Comparison of ENCODE assay signal across 7 mouse cellular contexts in genomic region chr15:83149196-83150072, GRCm38 (mm10). TPM values are rescaled to one million over a fixed set of nuclear protein-coding genes. Genes with fewer than 3 reads are reported as not detected.
DNase-seq lines count a peak whose midpoint lies in the region; ATAC-seq and TF ChIP-seq lines count a peak whose summit lies in the region.

Gene Poldip3, minus strand, starts transcription at chr15:83149384.

- peak; percentile 90 for TF ChIP-seq POLR2A in small intestine, adult 2 months (IDR thresholded peaks at IDR 0.05; ENCODE audit: low read depth, low read length)

- no peaks in the 10 kb centered on the region for H3K9me3 ChIP-seq in intestine, postnatal 0 days (ENCODE audit: control insufficient read depth)
- H3K9me3 ChIP-seq in midbrain, embryonic 12.5 days: no peaks in the 10 kb centered on the region

- H3K4me1 ChIP-seq in intestine, postnatal 0 days (replicated peaks; ENCODE audit: control insufficient read depth, insufficient read depth, low read length): no peaks in the 10 kb centered on the region
- peaks cover 21% of the 10 kb centered on the region for H3K4me1 ChIP-seq in midbrain, embryonic 12.5 days
- H3K4me1 ChIP-seq in small intestine, adult 2 months (ENCODE audit: control insufficient read depth, insufficient read depth, insufficient read length, low read length): peaks cover 2% of the 10 kb centered on the region; the same call in 1 of the 2 replicates

- intact Hi-C loops in left cerebral cortex, postnatal 4 days (cut with DNase I): loop anchor here (2.0 kb wide), 1 partner anchor 27 kb away; the partner anchor contains the start of gene Rrp7a

- H3K4me2 ChIP-seq in intestine, postnatal 0 days (replicated peaks; ENCODE audit: low read depth): peak within 1 kb of the TSS; percentile 77
- peak within 1 kb of the TSS; percentile 93 for H3K4me2 ChIP-seq in midbrain, embryonic 12.5 days (replicated peaks)

- peak; percentile 92 for ATAC-seq in intestine, postnatal 0 days
- peak; percentile 90 for ATAC-seq in midbrain, embryonic 12.5 days (ENCODE audit: low FRiP score, low read depth)

- peak within 1 kb of the TSS; percentile 90 for H3K4me3 ChIP-seq in intestine, postnatal 0 days (ENCODE audit: low read depth, low read length)
- peak within 1 kb of the TSS; percentile 97 for H3K4me3 ChIP-seq in midbrain, embryonic 12.5 days
- peak within 1 kb of the TSS; percentile 68 for H3K4me3 ChIP-seq in small intestine, adult 2 months (ENCODE audit: low read depth, low read length)

- peaks cover 26% of the 10 kb centered on the region for H3K36me3 ChIP-seq in intestine, postnatal 0 days (ENCODE audit: control insufficient read depth, insufficient read depth)
- H3K36me3 ChIP-seq in midbrain, embryonic 12.5 days: peaks cover 38% of the 10 kb centered on the region
- H3K36me3 ChIP-seq in small intestine, adult 2 months (ENCODE audit: control insufficient read depth, insufficient read depth, low read length): peaks cover 17% of the 10 kb centered on the region

- peak within 1 kb of the TSS; percentile 99 for H3K27ac ChIP-seq in intestine, postnatal 0 days (ENCODE audit: low read depth, low read length)
- H3K27ac ChIP-seq in midbrain, embryonic 12.5 days (replicated peaks): peak within 1 kb of the TSS; percentile 98
- peak within 1 kb of the TSS; percentile 85 for H3K27ac ChIP-seq in small intestine, adult 2 months (ENCODE audit: insufficient read depth, low read depth, low read length)

- TF ChIP-seq CTCF in intestine, postnatal 0 days (IDR thresholded peaks at IDR 0.05; ENCODE audit: low read depth): no peak
- TF ChIP-seq CTCF in small intestine, adult 2 months (IDR thresholded peaks at IDR 0.05; ENCODE audit: extremely low read depth, insufficient read length, insufficient replicate concordance, low read depth, low read length): no peak

- peak; percentile 97 for DNase-seq in adrenal gland, adult 8-10 months
- peak; percentile 97 for DNase-seq in embryo, embryonic 9.5 days (ENCODE audit: extremely low spot score)
- no peak for DNase-seq in gonadal fat pad, adult 2 months (ENCODE audit: low read depth)
- peak; percentile 99 for DNase-seq in left cerebral cortex, postnatal 4 days

- peak within 1 kb of the TSS; percentile 96 for H3K9ac ChIP-seq in intestine, postnatal 0 days (ENCODE audit: low read depth, low read length)
- H3K9ac ChIP-seq in midbrain, embryonic 12.5 days (replicated peaks): peak within 1 kb of the TSS; percentile 97

- H3K27me3 ChIP-seq in intestine, postnatal 0 days (replicated peaks; ENCODE audit: control insufficient read depth, insufficient read depth, low read length): no peaks in the 10 kb centered on the region
- H3K27me3 ChIP-seq in midbrain, embryonic 12.5 days: no peaks in the 10 kb centered on the region
- no peaks in the 10 kb centered on the region for H3K27me3 ChIP-seq in small intestine, adult 2 months (ENCODE audit: control insufficient read depth, insufficient read depth, low read length)

- under 1% methylated on average over 56 of the region's 56 CpGs for WGBS in intestine, postnatal 0 days
- under 1% methylated on average over 56 of the region's 56 CpGs for WGBS in midbrain, embryonic 12.5 days
- WGBS in small intestine, adult 2 months: under 1% methylated on average over 56 of the region's 56 CpGs

RNA-seq across cellular contexts. Expression of gene Poldip3, which starts in this region (rescaled TPM):
- total RNA-seq in adrenal gland, adult 8-10 months (2022): 100 to 1,000 TPM; 105 to 127 (median 117) TPM
- polyA plus RNA-seq in gonadal fat pad, adult 2 months (2012; rRNA removed): 56.9 and 73.0 TPM in 2 replicates
- polyA plus RNA-seq in intestine, postnatal 0 days (2015; fragmentation: Nextera tagmentation; extraction: Ambion mirVana): 49.8 and 51.6 TPM in 2 replicates
- 10 to 100 TPM; 92.9 to 94.2 TPM for total RNA-seq in left cerebral cortex, postnatal 4 days (2021)
- polyA plus RNA-seq in midbrain, embryonic 12.5 days (2016; fragmentation: Nextera tagmentation; extraction: Ambion mirVana): 183 and 185 TPM in 2 replicates
- polyA plus RNA-seq in small intestine, adult 2 months (2012; rRNA removed): 24.5 and 46.7 TPM in 2 replicates
